Mouse (Mus musculus): Measurements from ENCODE around the gene Slamf9.

Gene Slamf9

GRCm38 (mm10) chr1:172475054-172475741 is at the start of gene Slamf9:
Gene Slamf9 (plus strand): TSS chr1:172475358.
- DNase-seq, result peak in 1 of 2 experiments; percentile 28

- no peak for DNase-seq
Measured at GRCm38 (mm10) chr1:172426419-172426818, 48.7 kb upstream of the Slamf9 start.

- DNase-seq, result no peak
Measured at GRCm38 (mm10) chr1:172427841-172428240, 47.3 kb upstream of the Slamf9 start.

GRCm38 (mm10) chr1:172428614-172429013 is 46.5 kb upstream of the Slamf9 start:
- DNase-seq, result no peak

- no peak for DNase-seq
Measured at GRCm38 (mm10) chr1:172430731-172431220, 44.4 kb upstream of the Slamf9 start.

GRCm38 (mm10) chr1:172431836-172432586 is 43.1 kb upstream of the Slamf9 start:
- DNase-seq, result no peak

- DNase-seq, result no peak
Measured at GRCm38 (mm10) chr1:172432587-172432955, 42.6 kb upstream of the Slamf9 start.

GRCm38 (mm10) chr1:172433012-172433850 is 41.9 kb upstream of the Slamf9 start:
- no peak for DNase-seq

GRCm38 (mm10) chr1:172433851-172434165 is 41.4 kb upstream of the Slamf9 start:
- DNase-seq, result no peak

- DNase-seq, result no peak
Measured at GRCm38 (mm10) chr1:172436785-172437184, 38.4 kb upstream of the Slamf9 start.

GRCm38 (mm10) chr1:172438621-172439020 is 36.5 kb upstream of the Slamf9 start:
- no peak for DNase-seq

- no peak for DNase-seq
Measured at GRCm38 (mm10) chr1:172440521-172440920, 34.6 kb upstream of the Slamf9 start.

GRCm38 (mm10) chr1:172441935-172442445 is 33.2 kb upstream of the Slamf9 start:
- DNase-seq, result no peak

GRCm38 (mm10) chr1:172450226-172450625 is 24.9 kb upstream of the Slamf9 start:
- DNase-seq, result no peak

- no peak for DNase-seq
Measured at GRCm38 (mm10) chr1:172450848-172451470, 24.2 kb upstream of the Slamf9 start.

GRCm38 (mm10) chr1:172452911-172453310 is 22.2 kb upstream of the Slamf9 start:
- DNase-seq, result no peak

- DNase-seq, result no peak
Measured at GRCm38 (mm10) chr1:172453810-172454209, 21.3 kb upstream of the Slamf9 start.

GRCm38 (mm10) chr1:172455416-172455815 is 19.7 kb upstream of the Slamf9 start:
- peak in 1 of 2 experiments; percentile 16 for DNase-seq

GRCm38 (mm10) chr1:172456001-172456677 is 19.0 kb upstream of the Slamf9 start:
- no peak for DNase-seq

GRCm38 (mm10) chr1:172457196-172457595 is 18.0 kb upstream of the Slamf9 start:
- DNase-seq, result no peak

- DNase-seq, result no peak
Measured at GRCm38 (mm10) chr1:172458041-172458440, 17.1 kb upstream of the Slamf9 start.

- DNase-seq, result no peak
Measured at GRCm38 (mm10) chr1:172461602-172462001, 13.6 kb upstream of the Slamf9 start.
